Comparison of ENCODE assay signal across 9 mouse cellular contexts in genomic region chr1:66814756-66815155, GRCm38 (mm10). TPM values are rescaled to one million over a fixed set of nuclear protein-coding genes. Genes with fewer than 3 reads are reported as not detected.
DNase-seq lines count a peak whose midpoint lies in the region; ATAC-seq and TF ChIP-seq lines count a peak whose summit lies in the region.
"Had no signal": no experiment of that assay in that cellular context is flagged by ENCODE, and none has a peak within 500 bp of the region (broad histone marks: within the 10 kb centered on the region; RNA-seq: fewer than 3 reads in every experiment).

No protein-coding gene starts in this region.

- TF ChIP-seq POLR2A in olfactory bulb, adult 2 months (IDR thresholded peaks at IDR 0.05; ENCODE audit: insufficient read depth, low read depth, low read length) = no peak

- no peaks in the 10 kb centered on the region for H3K9me3 ChIP-seq in heart, embryonic 10.5 days
- H3K9me3 ChIP-seq in midbrain, embryonic 14.5 days (ENCODE audit: control insufficient read depth, low read length) = no peaks in the 10 kb centered on the region
- no peaks in the 10 kb centered on the region for H3K9me3 ChIP-seq in midbrain, embryonic 10.5 days (replicated peaks)
- no peaks in the 10 kb centered on the region for H3K9me3 ChIP-seq in hindbrain, postnatal 0 days (ENCODE audit: low read length)

- no peak overlapping the region for H3K4me3 ChIP-seq in heart, embryonic 10.5 days
- H3K4me3 ChIP-seq in midbrain, embryonic 14.5 days (replicated peaks; ENCODE audit: low read depth, low read length) = no peak overlapping the region
- no peak overlapping the region; the same call in 1 of the 2 replicates for H3K4me3 ChIP-seq in midbrain, embryonic 10.5 days
- no peak overlapping the region for H3K4me3 ChIP-seq in hindbrain, postnatal 0 days (ENCODE audit: low read length)
- H3K4me3 ChIP-seq in olfactory bulb, adult 2 months (ENCODE audit: insufficient read depth, low read depth, low read length) = no peak overlapping the region

- no peak overlapping the region for H3K9ac ChIP-seq in midbrain, embryonic 14.5 days (replicated peaks; ENCODE audit: low read length)
- H3K9ac ChIP-seq in hindbrain, postnatal 0 days (replicated peaks; ENCODE audit: low read length) = no peak overlapping the region

- peak overlapping the region; percentile 84 for H3K4me2 ChIP-seq in midbrain, embryonic 14.5 days (ENCODE audit: low read length)
- peak overlapping the region; percentile 75 for H3K4me2 ChIP-seq in hindbrain, postnatal 0 days (ENCODE audit: low read depth, low read length)

- no peak for ATAC-seq in midbrain, embryonic 14.5 days (ENCODE audit: low FRiP score, low TSS enrichment)
- no peak for ATAC-seq in hindbrain, postnatal 0 days

- TF ChIP-seq CTCF in hindbrain, postnatal 0 days (IDR thresholded peaks at IDR 0.05; ENCODE audit: low read depth) = no peak
- no peak for TF ChIP-seq CTCF in olfactory bulb, adult 2 months (IDR thresholded peaks at IDR 0.05; ENCODE audit: insufficient read depth, low read depth, low read length)

- H3K27ac ChIP-seq in heart, embryonic 10.5 days = no peak overlapping the region
- no peak overlapping the region for H3K27ac ChIP-seq in midbrain, embryonic 14.5 days (replicated peaks; ENCODE audit: low read depth, low read length)
- H3K27ac ChIP-seq in midbrain, embryonic 10.5 days (replicated peaks) = no peak overlapping the region
- H3K27ac ChIP-seq in hindbrain, postnatal 0 days = no peak overlapping the region
- H3K27ac ChIP-seq in olfactory bulb, adult 2 months (ENCODE audit: insufficient read depth, low read depth, low read length) = 0 out of 2 replicates have a peak overlapping the region, but pooled peaks have one; percentile 20

- H3K36me3 ChIP-seq in heart, embryonic 10.5 days = no peaks in the 10 kb centered on the region
- H3K36me3 ChIP-seq in midbrain, embryonic 14.5 days (ENCODE audit: control insufficient read depth, insufficient read depth, low read length) = no peaks in the 10 kb centered on the region
- H3K36me3 ChIP-seq in midbrain, embryonic 10.5 days = no peaks in the 10 kb centered on the region
- H3K36me3 ChIP-seq in hindbrain, postnatal 0 days (ENCODE audit: insufficient read depth, low read length) = no peaks in the 10 kb centered on the region

- 0 out of 2 replicates have a peak, but pooled peaks cover 3% of the 10 kb centered on the region for H3K4me1 ChIP-seq in heart, embryonic 10.5 days
- peaks cover 14% of the 10 kb centered on the region; the same call in 1 of the 2 replicates for H3K4me1 ChIP-seq in midbrain, embryonic 14.5 days (ENCODE audit: control insufficient read depth, insufficient read depth, low read length)
- peaks cover 17% of the 10 kb centered on the region; the same call in 1 of the 2 replicates for H3K4me1 ChIP-seq in midbrain, embryonic 10.5 days
- peaks cover 3% of the 10 kb centered on the region; the same call in 1 of the 2 replicates for H3K4me1 ChIP-seq in hindbrain, postnatal 0 days (ENCODE audit: insufficient read depth, low read length)
- peaks cover 4% of the 10 kb centered on the region for H3K4me1 ChIP-seq in olfactory bulb, adult 2 months (ENCODE audit: control insufficient read depth, insufficient read depth, low read length)

- peaks cover 6% of the 10 kb centered on the region; the same call in 1 of the 2 replicates for H3K27me3 ChIP-seq in heart, embryonic 10.5 days (ENCODE audit: insufficient read depth, poor library complexity, severe bottlenecking)
- H3K27me3 ChIP-seq in midbrain, embryonic 14.5 days (ENCODE audit: control insufficient read depth, insufficient read depth, low read length) = no peaks in the 10 kb centered on the region
- H3K27me3 ChIP-seq in midbrain, embryonic 10.5 days (ENCODE audit: low read depth, poor library complexity, severe bottlenecking) = peaks cover 19% of the 10 kb centered on the region
- H3K27me3 ChIP-seq in hindbrain, postnatal 0 days (ENCODE audit: insufficient read depth, low read length) = no peaks in the 10 kb centered on the region

- peak; percentile 11 for DNase-seq in heart, adult 8-10 months (ENCODE audit: low spot score)
- no peak for DNase-seq in heart, embryonic 10.5 days (ENCODE audit: low spot score)
- DNase-seq in midbrain, embryonic 14.5 days = no peak
- no peak for DNase-seq in midbrain, embryonic 10.5 days (ENCODE audit: low spot score)
- DNase-seq in hindbrain, postnatal 0 days (ENCODE audit: low spot score) = no peak
- DNase-seq in gastrocnemius, adult 18-20 months (ENCODE audit: low spot score) = no peak
- DNase-seq in right cerebral cortex, adult 18-20 months = no peak
- DNase-seq: kidney, adult 18-20 months had no signal

- WGBS in heart, embryonic 10.5 days = 70% methylated on average over 8 of the region's 8 CpGs
- 73% methylated on average over 8 of the region's 8 CpGs for WGBS in midbrain, embryonic 14.5 days
- WGBS in midbrain, embryonic 10.5 days = 79% methylated on average over 8 of the region's 8 CpGs
- 49% methylated on average over 8 of the region's 8 CpGs for WGBS in hindbrain, postnatal 0 days
- 43% methylated on average over 8 of the region's 8 CpGs for WGBS in olfactory bulb, adult 2 months

RNA-seq across cellular contexts. Expression of gene Kansl1l, which starts 2.6 kb away (rescaled TPM):
- total RNA-seq in heart, adult 8-10 months (2022) = 10 to 100 TPM; 22.2 to 24.7 (median 24.2) TPM
- polyA plus RNA-seq in heart, embryonic 10.5 days (2016; fragmentation: Nextera tagmentation; extraction: Ambion mirVana) = 7.1 and 10.2 TPM in 2 replicates
- 13.9 and 15.9 TPM in 2 replicates for polyA plus RNA-seq in midbrain, embryonic 14.5 days (2014; fragmentation: Nextera tagmentation; extraction: Ambion mirVana)
- polyA plus RNA-seq in midbrain, embryonic 10.5 days (2016; fragmentation: Nextera tagmentation; extraction: Ambion mirVana) = 7.8 and 8.1 TPM in 2 replicates
- 16.4 and 19.3 TPM in 2 replicates for total RNA-seq in hindbrain, postnatal 0 days (2014; rRNA removed)
- polyA plus RNA-seq in hindbrain, postnatal 0 days (2015; fragmentation: Nextera tagmentation; extraction: Ambion mirVana) = 10.1 and 10.6 TPM in 2 replicates
- polyA plus RNA-seq in olfactory bulb, adult 2 months (2012; ENCODE audit: insufficient read depth, insufficient read length, low replicate concordance, missing spikeins) = not detected in 2 replicates
- total RNA-seq in gastrocnemius, adult 18-20 months (2021) = 10 to 100 TPM; 20.5 to 21.0 TPM

RNA-seq across cellular contexts. Expression of gene Acadl, which starts 48.3 kb away (rescaled TPM):
- 1,000 to 10,000 TPM; 1,104 to 1,310 (median 1,185) TPM for total RNA-seq in heart, adult 8-10 months (2022)
- 124 and 196 TPM in 2 replicates for polyA plus RNA-seq in heart, embryonic 10.5 days (2016; fragmentation: Nextera tagmentation; extraction: Ambion mirVana)
- polyA plus RNA-seq in midbrain, embryonic 14.5 days (2014; fragmentation: Nextera tagmentation; extraction: Ambion mirVana) = 27.9 and 41.1 TPM in 2 replicates
- polyA plus RNA-seq in midbrain, embryonic 10.5 days (2016; fragmentation: Nextera tagmentation; extraction: Ambion mirVana) = 37.4 and 44.6 TPM in 2 replicates
- total RNA-seq in hindbrain, postnatal 0 days (2014; rRNA removed) = 7.5 and 7.8 TPM in 2 replicates
- 96.9 and 111 TPM in 2 replicates for polyA plus RNA-seq in hindbrain, postnatal 0 days (2015; fragmentation: Nextera tagmentation; extraction: Ambion mirVana)
- not detected in 2 replicates for polyA plus RNA-seq in olfactory bulb, adult 2 months (2012; ENCODE audit: insufficient read depth, insufficient read length, low replicate concordance, missing spikeins)
- total RNA-seq in gastrocnemius, adult 18-20 months (2021) = 100 to 1,000 TPM; 261 to 305 TPM
